Mouse (Mus musculus): ENCODE data around the gene Fbn1.

Fbn1 gene

DNA sequence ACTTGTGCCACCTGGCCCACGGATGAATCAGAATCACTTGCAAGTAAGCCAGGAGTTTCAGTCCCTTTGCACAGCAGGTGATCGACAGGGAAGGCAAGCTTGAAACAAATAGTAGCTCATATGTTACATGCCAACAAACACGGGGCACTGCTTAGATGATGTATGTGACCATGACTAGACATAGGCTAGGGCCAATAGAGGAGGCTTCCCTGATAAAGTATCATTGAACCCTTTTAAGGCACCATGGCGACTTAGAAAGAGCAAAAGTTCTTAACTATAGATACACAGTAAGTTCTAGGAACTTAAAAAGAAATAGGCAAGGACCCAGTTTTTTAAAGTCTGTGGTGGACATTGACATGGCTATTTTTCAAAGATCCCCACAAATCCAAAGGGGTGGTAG is at the start of gene Fbn1:
Gene Fbn1 (minus strand): TSS at position 101 of the 400 bp plus-strand sequence.
- no peak for DNase-seq

DNA sequence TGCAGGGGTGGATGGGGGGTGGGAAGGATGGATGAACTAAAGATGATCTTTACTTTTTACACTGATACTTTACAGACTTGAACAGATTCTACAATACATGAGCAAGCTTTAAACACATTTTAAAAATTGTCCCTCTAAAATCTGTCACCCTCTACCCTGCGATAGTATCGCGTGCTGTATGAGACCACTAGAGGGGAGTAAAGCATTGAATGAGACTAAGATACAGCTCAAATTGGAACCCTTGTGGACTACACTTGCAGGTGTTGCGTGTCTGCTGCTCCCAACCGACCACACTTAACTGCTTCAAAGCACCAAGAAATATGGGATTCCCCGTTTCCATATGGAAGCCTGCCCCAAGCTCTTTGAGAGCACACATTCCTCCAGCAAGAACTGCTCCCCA is 48.0 kb upstream of the Fbn1 start:
- DNase-seq: no peak

DNA sequence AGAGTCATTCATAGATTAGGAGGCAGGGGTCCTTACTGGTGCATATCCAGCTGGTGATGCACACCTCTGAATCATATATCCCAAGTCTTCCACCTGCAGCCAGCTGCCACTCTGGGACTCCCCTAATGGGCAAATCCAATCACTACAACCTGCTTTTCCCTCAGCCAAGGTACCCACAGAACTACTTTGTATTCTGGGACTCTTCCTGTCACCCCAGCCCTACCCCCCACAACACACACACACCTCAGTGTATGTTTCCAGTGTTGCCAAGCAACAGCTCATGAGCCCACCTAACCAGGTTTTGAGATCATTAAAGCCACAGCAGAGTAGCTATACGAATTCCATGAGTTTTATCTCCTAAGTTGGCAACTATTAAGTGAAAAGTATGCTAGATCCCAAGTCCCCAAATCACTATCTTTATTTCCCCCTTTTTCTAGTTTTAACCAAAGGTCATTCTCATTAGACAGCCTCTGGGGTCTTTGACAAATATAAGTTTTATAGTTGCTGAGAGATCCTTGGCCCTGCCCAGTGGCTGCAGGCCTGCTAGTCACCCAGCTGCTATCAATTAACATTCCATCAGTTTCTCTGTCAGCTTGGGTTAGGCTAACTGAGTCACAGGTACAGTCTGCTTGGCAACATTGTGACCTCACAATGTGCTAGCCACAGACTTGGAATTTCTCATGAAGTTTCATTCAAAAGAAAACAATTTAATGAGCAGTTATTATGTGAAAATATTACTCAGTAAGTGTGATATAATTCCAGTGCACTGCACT is 41.2 kb upstream of the Fbn1 start:
- no peak for DNase-seq

DNA sequence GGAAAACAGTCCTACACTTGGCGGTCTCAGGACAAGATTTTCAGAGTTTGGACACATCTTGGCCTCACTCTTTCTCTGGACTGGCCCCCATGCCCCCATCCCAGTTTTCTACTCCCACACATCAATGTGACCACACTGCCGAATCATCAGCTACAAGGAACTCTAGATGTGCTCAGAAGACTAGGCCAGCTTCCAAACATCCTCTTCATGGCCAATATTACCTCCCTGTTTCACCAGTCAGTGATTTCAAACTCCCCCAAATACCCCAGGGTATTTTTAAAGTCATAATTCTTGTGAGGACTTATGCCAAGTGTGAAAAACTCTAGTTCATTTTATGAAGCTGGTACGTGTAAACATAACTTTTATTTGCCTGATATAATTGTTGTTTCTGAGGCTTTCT is 37.2 kb upstream of the Fbn1 start:
- DNase-seq: no peak

DNA sequence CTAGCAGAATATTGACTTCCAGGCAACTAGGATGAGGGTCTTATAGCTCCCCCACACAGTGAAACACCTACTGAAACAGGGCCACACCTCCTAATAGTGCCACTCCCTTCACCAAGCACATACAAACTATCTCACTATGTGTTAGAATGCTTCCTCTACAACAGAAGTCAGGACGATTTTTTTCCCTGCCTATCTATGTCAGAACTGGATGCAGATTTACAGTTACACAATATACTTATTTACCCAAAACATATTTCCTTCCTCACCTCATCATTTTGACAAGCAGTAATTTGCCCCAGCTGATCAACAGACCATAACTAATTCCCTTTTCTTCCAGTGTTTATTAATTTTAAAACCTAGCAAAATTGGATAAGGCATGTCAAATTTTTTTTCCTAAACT is 35.9 kb upstream of the Fbn1 start:
- DNase-seq: no peak

DNA sequence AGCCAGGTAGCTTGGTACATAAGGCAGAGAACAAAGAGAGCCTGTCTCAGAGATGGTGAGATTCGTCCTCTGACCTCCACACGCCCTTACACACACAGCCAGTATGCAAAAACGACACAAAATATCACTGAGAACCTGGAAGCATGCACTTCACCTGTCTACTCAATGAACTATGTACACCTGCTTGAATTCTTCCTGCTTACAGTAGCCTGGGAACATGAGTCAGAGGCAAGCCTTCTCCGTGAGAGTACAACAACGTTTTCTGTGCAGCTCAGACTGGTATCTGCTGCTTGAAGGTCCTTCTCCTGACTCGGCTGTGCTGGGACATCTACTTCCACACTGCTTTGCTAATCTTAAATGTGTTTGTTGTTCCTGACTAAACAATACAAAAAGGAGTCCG is 33.7 kb upstream of the Fbn1 start:
- DNase-seq: no peak

DNA sequence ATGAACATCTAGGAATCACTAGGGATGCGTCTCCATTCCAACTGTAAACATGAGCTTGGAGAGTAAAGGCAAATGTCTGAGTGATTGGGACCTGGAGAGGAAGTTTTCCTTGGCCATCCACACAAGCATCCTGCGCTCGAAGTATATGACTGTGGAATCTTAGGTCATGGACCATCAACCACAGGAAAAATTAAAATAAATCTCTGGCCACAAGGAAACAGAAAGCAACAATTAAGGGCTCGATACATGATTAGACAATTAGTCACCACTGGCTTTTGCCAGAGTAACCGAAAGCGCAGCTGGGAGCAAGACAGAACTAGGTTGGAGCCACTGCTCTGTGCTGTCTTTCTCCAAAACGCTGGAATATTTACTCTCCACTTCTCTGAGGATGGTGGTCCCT is 32.8 kb upstream of the Fbn1 start:
- no peak for DNase-seq

DNA sequence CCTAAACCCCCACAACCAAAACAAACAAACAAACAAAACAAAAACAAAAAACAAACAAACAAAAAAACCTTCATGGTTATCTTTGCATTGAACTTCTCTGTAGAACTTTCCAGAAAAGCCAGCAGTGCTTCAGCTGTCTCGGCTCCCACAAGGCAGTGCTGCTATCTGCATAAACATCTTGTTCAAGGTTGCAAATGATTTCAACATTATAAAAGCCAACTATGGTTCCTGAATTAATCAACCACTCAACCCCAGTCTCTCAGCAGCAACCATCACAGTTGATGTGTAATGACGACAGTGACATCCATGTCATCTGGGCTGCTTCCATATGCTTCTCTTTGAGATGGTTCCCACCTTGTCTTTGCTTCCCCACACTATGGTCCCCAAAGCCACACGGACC is 31.8 kb upstream of the Fbn1 start:
- DNase-seq: no peak

DNA sequence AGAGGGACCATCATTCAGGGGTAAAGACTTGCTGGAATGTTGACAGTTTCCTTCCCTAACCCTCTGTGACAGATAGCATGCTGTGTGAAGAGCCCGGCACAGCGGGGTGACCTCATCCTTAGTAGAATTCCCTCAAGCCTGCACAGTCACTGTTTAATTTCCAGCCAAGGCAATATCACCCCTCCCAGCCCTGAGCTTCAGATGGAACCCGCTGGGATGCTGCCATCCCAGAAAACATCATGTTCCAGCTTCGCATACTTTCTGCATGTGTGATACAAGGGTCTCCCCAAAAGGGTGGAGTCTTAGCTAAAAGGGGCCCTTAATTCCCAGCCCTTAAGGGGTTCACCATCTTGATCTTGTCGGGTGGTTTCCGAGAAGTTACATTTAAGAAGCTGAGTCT is 22.9 kb upstream of the Fbn1 start:
- DNase-seq: no peak

DNA sequence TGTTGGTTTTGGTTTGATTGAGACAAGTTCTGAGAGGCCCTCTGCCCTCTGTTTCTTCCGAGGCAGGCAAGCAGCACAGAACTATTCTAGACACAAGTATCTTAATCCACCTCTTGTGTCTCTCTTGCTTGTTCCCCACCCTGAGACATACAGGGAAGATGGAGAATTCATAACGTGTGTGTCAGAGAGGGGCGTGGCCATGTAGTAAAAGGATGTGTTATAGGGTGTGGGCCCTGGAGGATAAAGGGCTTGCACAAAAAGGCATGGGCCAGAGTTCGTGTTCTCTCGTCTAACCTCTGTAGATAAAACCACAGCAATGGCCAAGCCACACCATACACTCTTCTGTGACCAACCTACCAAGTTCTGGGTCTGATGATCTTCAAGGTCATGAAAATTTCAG is 18.8 kb upstream of the Fbn1 start:
- no peak for DNase-seq

DNA sequence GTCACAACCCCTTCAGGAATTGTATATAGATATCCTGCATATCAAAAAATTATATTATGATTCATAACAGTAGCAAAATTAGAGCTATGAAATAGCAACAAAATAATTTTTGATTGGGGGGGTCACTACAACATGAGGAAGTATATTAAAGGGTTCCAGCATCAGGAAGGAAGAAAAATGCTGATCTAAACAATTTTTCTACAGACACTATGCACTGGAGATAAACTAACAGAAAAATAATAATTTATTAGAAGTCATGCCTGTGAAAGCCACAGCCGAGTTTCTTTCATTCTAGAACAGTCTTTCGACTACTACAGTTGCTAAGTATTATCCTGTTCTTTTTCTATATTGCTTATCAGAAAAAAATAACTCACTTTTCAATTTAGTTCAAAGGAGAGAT is 17.7 kb upstream of the Fbn1 start:
- no peak for DNase-seq

DNA sequence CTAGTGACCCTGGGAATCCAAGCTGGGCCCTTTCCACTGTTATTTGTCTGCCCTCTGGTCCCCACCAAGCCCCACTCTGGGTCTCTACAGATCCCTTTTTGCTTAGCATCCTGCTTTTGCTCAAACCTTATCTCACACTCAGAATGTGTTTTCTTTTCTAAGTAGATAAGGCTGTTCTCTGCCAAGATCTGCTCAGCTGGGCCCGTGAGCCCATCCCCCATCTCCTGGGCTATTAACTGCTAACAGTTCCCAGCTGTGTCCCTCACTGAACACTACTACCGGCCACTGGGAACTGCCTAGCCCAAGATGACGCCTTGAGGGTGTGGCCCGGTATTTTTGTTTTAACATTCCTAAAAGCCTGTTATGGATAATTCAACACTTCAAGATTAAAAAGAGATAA is 8.8 kb upstream of the Fbn1 start:
- DNase-seq: peak; percentile 65

DNA sequence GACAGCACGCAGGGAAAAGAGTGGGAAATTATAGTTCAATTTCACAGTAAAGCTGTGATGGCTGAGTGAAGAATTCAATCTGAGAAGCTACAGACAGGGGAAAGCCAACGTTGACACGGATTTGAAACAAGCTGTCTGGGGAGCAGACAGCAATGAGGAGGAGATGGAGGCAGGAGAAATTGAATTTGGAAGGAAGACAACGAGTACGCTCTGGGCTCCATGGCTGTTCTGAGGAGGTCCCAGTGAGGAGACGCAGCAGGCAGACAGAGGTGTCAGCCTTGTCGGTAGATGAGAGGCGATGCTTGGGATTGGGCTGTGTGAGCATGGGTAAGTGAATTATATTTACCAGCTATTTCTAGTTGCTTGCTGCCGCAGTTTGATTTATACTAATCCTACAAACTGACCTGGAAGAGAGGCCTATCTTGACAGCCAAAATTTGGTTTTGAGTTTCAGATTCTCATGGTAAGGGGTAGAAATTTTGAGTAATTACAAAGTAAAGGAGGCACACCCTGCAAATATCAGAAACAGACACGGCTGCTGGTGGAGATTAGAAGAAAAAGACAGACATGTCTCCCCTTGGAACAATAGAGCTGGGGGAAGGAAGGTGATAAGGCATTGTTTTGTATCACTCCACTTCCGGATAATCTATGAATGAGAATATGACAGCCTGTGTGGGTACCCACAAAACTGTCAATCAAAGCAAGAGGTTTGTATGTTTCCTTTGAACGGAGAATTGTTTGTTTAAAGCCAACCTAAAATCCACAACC is 7.7 kb upstream of the Fbn1 start:
- DNase-seq: no peak

DNA sequence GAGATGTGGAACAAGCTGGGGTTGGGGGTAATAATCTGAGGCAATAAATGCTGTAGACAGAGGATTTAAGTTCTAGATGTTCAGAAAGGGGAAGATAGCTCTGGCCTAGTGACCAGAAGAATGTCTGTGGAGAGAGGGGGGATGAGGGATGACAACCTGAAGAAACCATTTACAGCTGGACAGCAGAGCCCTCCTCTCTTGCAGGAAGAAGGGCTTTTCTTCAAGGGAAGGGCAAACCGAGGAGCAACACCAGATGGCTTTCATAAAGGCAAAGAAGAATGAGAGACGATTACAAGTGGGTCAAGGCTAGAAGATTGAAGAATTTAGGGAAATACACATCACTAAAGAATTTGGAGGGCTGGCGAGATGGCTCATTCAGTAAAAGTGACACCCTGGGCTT is 6.6 kb upstream of the Fbn1 start:
- DNase-seq: no peak

DNA sequence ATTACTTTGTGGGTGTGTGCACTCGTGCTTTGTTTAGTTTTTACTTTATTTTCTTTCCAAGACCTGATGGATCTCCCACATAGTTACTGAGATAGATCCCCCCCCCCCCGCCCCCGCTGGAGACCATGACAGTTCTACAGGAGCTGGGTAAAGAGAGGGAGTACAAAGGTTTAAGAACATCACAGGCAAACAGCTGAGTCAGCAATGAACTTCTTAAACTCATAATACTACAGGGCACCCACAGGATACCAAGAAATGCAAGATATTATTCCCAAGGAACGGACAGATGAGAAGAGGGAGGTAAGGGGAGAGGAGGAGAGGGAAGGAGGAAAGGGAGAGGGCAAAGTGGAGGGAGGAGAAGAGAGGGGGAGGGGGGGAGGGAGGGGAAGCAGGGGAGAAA is 4.8 kb upstream of the Fbn1 start:
- DNase-seq: no peak

DNA sequence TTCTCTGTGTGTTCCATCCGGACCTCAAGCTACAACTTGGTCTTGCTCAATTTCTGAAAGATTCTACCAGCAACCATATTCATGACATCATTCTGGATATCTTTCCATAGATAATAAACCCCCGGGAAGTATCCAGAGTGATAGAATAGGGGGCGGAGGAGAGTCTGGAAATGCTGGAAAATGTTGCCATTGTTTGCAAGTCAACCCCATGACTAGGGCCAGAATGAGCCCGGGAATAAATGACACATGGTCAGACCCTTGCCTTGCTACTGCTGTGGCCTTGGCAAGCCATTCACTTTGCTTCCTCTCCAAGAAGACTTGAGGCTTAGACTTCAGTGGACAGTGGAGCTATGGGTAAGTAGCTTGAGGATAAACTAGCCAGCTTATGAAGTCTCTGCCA is 4.1 kb upstream of the Fbn1 start:
- no peak for DNase-seq

DNA sequence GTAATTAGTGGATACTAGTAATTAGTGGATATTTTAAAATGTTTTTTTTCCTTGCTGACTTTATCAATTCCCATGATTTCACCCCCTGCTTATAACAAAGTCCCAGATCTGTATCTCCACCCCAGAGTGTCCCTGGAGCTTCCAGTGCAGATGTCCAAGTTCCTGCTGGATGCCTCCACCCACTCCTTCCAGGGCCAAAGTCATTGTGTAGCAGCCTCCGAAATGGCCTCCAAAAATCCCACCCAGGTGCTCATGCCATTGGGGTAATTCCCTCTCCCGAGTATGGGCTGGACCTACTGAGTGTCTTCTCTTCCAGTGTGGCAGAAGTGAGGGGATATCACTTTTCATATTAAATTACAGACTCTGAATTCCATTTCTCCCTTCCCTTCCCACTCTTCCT is 3.0 kb upstream of the Fbn1 start:
- DNase-seq: no peak

DNA sequence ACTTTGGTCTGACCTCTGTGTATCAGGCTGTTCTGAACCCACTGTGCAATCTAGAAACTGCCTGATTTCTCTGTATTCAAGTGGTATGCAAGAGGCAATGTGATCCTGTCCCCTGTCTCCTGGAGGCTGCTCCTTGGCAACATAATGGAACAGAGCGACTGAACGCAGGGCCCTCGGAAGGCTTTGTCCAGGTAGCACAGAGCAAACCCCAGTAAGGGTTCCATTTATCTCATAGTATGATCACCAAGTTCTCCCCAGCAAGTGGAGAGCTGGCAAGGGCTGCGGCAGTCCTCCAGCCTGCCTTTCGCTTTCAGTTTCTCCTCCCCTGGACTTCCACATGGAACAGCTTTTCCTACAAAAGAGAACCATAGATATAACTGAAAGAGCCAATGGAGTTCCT is 588 bp upstream of the Fbn1 start:
- no peak for DNase-seq

DNA sequence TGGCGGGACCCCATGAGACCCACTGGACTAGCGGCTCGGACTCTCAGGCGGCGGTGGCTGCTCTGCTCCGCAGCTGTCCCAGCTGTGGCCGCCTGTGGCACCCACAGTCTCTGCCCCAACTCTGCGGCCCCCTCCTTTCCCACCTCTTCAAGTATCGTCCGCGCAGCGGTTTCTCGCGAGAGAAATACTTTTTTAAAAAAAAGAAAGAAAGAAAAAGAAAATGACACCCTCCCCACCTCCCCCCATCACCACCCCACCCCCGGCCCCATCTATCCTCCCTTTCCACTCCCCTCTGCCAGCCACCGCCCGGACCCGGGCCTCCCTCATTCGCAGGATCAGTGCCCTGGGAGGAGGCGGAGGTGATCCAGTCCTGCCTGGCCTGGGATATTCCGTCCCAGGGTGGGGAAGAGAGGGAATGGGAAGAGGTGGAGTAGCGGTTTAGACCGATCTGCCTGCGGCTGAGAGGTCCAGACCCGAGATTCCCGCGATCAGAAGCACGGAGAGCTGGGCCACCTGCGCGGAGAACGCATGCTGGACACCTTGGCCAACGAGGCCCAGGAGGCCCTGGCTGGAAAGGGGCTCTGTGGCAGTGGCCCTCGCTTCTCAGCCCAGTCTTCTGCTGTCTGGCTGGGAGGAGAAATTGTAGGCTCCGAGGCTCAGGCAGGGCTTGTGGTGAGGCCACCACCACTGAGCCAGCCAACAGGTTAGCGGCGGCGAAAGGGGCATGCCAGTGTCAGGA is 1.3 kb downstream of the Fbn1 start:
- no peak for DNase-seq

DNA sequence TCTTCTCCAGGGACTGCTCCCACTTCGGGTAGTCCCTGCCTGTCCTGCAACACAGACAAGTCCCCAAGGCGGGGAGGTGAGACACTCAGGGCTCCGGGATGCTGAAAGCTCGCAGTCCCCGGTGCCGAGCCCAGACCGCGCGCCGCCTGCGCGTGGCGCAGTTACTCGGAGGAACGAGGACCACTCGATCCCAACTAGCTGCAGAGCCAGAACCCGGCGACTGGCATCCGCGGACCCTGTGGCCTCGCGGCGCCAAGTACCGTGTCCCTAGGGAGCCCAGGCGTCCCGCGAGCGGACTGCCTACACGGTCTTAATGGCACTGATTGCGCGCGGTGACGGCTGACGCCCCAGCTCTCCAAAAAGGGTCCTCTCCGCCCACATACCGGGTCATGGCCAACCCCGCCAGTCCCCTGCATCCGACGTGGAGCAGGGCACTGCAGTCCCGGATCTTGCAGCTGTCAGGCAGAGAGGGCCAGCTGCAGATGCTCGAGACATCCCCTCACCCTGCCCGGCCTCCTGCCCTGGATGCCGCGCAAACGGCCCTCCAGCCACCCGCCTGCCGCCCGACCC is 2.0 kb downstream of the Fbn1 start:
- peak; percentile 39 for DNase-seq

DNA sequence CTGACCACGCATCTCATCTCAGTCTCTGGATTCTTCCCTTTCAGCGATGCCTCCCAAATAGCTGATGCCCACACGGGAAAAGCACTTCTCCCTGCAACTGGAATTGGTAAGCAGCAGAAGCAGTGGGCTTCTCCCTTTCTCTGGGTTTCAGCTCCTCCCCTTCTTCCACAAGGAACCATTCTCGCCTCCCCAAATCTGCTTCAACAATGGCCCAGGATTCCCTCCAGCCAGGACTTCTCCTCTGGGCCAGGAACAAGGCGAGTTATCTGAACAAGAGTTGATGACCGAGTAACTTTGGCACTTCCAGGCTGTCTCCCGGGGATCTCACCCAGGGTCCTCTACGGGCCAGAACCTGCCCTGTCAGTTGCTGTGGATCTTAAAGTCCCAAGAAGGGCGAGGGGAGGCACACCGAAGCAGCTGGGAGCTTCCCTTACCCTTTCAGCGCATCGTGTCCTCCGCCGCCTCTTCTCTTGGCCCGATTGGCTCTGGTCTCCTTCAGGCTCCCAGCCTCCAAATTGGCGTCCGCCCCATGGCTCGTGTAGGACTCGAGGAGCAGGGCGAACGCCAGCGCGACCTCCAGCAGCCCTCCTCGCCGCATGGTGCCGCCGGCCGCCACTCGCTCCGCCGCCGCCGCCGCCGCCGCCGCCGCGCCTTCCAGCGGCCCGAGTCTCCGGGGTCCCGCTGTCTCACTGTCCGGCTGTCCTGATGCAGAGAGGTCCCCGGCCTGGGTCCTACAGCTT is 2.6 kb downstream of the Fbn1 start, which contains the start of gene Gm9913:
Gene Gm9913 (plus strand): TSS at position 84 of the 740 bp plus-strand sequence.
- DNase-seq: peak; percentile 6

DNA sequence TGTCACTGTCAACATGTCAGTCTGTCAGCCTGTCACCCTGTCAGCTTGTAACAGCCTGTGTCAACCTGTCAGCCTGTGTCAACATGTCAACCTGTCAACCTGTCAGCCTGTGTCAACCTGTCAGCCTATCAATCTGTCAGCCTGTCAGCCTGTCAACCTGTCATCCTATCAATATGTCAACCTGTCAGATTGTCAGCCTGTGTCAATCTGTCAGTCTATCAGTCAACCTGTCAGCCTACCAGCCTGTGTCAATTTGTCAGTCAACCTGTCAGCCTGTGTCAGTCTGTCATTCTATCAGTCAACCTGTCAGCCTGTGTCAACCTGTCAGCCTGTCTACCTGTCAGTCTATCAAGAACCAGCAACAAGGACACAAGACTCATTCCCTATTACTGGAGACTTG is 6.3 kb downstream of the Fbn1 start:
- no peak for DNase-seq

DNA sequence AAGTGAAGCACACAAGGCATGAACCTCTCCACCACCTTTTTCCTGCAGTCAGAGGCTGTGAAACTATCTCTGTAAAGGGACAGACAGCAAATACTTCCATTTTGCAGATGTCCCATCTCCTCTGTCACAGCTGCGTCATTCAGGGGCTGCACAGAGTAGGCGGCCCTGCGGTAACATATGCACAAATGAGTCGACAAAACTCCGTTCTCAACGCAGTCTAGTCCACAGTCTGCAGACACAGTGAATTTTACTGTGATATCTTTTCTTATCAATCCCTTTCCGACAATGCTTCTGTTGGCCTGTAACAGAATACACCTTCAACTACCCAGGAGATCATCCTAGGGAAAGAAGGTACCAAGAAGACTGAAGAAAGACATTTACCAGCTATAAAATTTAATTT is 9.6 kb downstream of the Fbn1 start:
- DNase-seq: no peak

All from liver (tissue).